Comparison of ENCODE assay signal across 8 mouse cellular contexts in the genomic region with DNA sequence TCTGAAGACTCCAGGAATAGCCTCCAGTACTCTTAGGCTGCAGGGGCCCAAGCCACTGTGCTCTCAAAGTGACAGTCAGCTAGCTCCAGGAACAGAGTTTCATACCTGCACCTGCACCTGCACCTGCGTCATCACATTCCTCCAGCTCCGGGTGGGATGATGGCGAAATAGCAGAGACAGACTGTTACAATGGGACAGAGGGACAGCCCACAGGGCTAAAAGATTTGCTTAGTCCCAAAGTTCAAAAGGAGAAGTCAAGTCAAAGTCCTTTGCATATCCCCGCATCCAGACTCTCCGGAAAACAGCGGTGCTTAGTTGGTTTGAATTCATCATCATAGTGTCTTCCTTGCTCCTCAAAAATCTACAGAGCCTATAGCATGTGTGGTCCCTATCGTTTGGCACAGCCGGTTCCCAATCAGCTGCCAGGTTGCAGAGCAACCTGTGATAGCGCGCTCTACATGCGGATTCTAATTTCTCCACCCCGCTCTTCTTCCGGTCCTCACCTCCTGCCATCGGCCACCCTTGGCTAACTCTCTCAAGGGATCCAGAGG. TPM values are rescaled to one million over a fixed set of nuclear protein-coding genes. Genes with fewer than 3 reads are reported as not detected.
DNase-seq lines count a peak whose midpoint lies in the region; ATAC-seq and TF ChIP-seq lines count a peak whose summit lies in the region.

A gene (minus strand): TSS at position 51 of the 551 bp plus-strand sequence.

- no peak for TF ChIP-seq POLR2A in liver, adult 2 months (IDR thresholded peaks at IDR 0.05; ENCODE audit: extremely low read depth, insufficient read depth, low read length)

- no peaks in the 10 kb centered on the region for H3K79me2 ChIP-seq in liver, adult 2 months (ENCODE audit: control insufficient read depth, insufficient read depth, low read length)

- no peak within 1 kb of the TSS for H3K9ac ChIP-seq in neural tube, embryonic 11.5 days (ENCODE audit: low read length)
- H3K9ac ChIP-seq in forebrain, postnatal 0 days = peak within 1 kb of the TSS; percentile 47
- H3K9ac ChIP-seq in liver, adult 2 months (ENCODE audit: low read depth, low read length) = 0 out of 2 replicates have a peak within 1 kb of the TSS, but pooled peaks have one; percentile 17
- H3K9ac ChIP-seq in stomach, embryonic 16.5 days (ENCODE audit: low read length) = no peak within 1 kb of the TSS; the same call in 1 of the 2 replicates

- no peaks in the 10 kb centered on the region for H3K36me3 ChIP-seq in neural tube, embryonic 11.5 days (ENCODE audit: control insufficient read depth, insufficient read depth, low read length)
- H3K36me3 ChIP-seq in forebrain, postnatal 0 days (ENCODE audit: insufficient read depth) = no peaks in the 10 kb centered on the region
- no peaks in the 10 kb centered on the region for H3K36me3 ChIP-seq in liver, adult 2 months (ENCODE audit: control insufficient read depth, insufficient read depth, low read length)
- no peaks in the 10 kb centered on the region for H3K36me3 ChIP-seq in stomach, embryonic 16.5 days (ENCODE audit: control insufficient read depth, insufficient read depth, low read length)

- H3K4me2 ChIP-seq in neural tube, embryonic 11.5 days (ENCODE audit: low read depth) = peak within 1 kb of the TSS; percentile 41
- peak within 1 kb of the TSS; percentile 66 for H3K4me2 ChIP-seq in forebrain, postnatal 0 days (ENCODE audit: low read depth)
- H3K4me2 ChIP-seq in stomach, embryonic 16.5 days (ENCODE audit: low read depth, low read length) = peak within 1 kb of the TSS; percentile 55

- ATAC-seq in neural tube, embryonic 11.5 days (ENCODE audit: insufficient read depth, low FRiP score, low TSS enrichment) = no peak
- ATAC-seq in forebrain, postnatal 0 days = 0 out of 2 replicates have a peak, but pooled peaks have one; percentile 16
- no peak for ATAC-seq in stomach, embryonic 16.5 days (ENCODE audit: insufficient read depth, low FRiP score)

- peaks cover 38% of the 10 kb centered on the region for H3K27me3 ChIP-seq in neural tube, embryonic 11.5 days (ENCODE audit: control insufficient read depth, insufficient read depth, low read length)
- peaks cover 46% of the 10 kb centered on the region for H3K27me3 ChIP-seq in forebrain, postnatal 0 days (ENCODE audit: insufficient read depth, low read length)
- H3K27me3 ChIP-seq in liver, adult 2 months (ENCODE audit: control insufficient read depth, insufficient read depth, low read length) = peaks cover 10% of the 10 kb centered on the region
- H3K27me3 ChIP-seq in stomach, embryonic 16.5 days (ENCODE audit: control insufficient read depth, insufficient read depth, low read length) = peaks cover 41% of the 10 kb centered on the region

- no peaks in the 10 kb centered on the region for H3K9me3 ChIP-seq in neural tube, embryonic 11.5 days (ENCODE audit: control insufficient read depth, low read length)
- H3K9me3 ChIP-seq in forebrain, postnatal 0 days (ENCODE audit: low read length) = no peaks in the 10 kb centered on the region
- H3K9me3 ChIP-seq in stomach, embryonic 16.5 days (replicated peaks; ENCODE audit: control insufficient read depth, low read length) = no peaks in the 10 kb centered on the region

- DNase-seq in neural tube, embryonic 11.5 days (ENCODE audit: low spot score) = no peak
- no peak for DNase-seq in neural tube, embryonic 10.5 days (ENCODE audit: extremely low spot score, low spot score)
- no peak for DNase-seq in forebrain, postnatal 0 days
- peak; percentile 47 for DNase-seq in liver, adult 2 months (ENCODE audit: extremely low read depth, low read depth, low spot score)
- DNase-seq in embryo, embryonic 11 days = no peak
- DNase-seq in thymus, postnatal 0 days (ENCODE audit: low spot score) = no peak
- no peak for DNase-seq in cerebellum, postnatal 36 days

- 12% methylated on average over 14 of the region's 14 CpGs for WGBS in neural tube, embryonic 11.5 days
- 10% methylated on average over 14 of the region's 14 CpGs for WGBS in forebrain, postnatal 0 days
- WGBS in liver, adult 2 months = 22% methylated on average over 14 of the region's 14 CpGs
- 18% methylated on average over 14 of the region's 14 CpGs for WGBS in stomach, embryonic 16.5 days

- H3K4me3 ChIP-seq in neural tube, embryonic 11.5 days (ENCODE audit: low read depth, low read length) = peak within 1 kb of the TSS; percentile 27
- H3K4me3 ChIP-seq in forebrain, postnatal 0 days (ENCODE audit: low read depth, low read length) = peak within 1 kb of the TSS; percentile 38
- peak within 1 kb of the TSS; percentile 58 for H3K4me3 ChIP-seq in liver, adult 2 months (ENCODE audit: insufficient read depth, low read depth, low read length)
- peak within 1 kb of the TSS; percentile 41 for H3K4me3 ChIP-seq in stomach, embryonic 16.5 days (replicated peaks; ENCODE audit: low read length)

- H3K4me1 ChIP-seq in neural tube, embryonic 11.5 days (ENCODE audit: control insufficient read depth, insufficient read depth, low read length) = 0 out of 2 replicates have a peak, but pooled peaks cover 2% of the 10 kb centered on the region
- no peaks in the 10 kb centered on the region for H3K4me1 ChIP-seq in forebrain, postnatal 0 days (ENCODE audit: insufficient read depth)
- no peaks in the 10 kb centered on the region for H3K4me1 ChIP-seq in liver, adult 2 months (ENCODE audit: control insufficient read depth, insufficient read depth, low read length)
- H3K4me1 ChIP-seq in stomach, embryonic 16.5 days (ENCODE audit: control insufficient read depth, insufficient read depth, low read length) = no peaks in the 10 kb centered on the region

- no peak within 1 kb of the TSS for H3K27ac ChIP-seq in neural tube, embryonic 11.5 days (ENCODE audit: low read depth, low read length)
- H3K27ac ChIP-seq in forebrain, postnatal 0 days (ENCODE audit: low read depth, low read length) = no peak within 1 kb of the TSS
- H3K27ac ChIP-seq in liver, adult 2 months (replicated peaks; ENCODE audit: insufficient read depth, low read depth, low read length) = no peak within 1 kb of the TSS
- H3K27ac ChIP-seq in stomach, embryonic 16.5 days (ENCODE audit: low read length) = no peak within 1 kb of the TSS

- no peak for TF ChIP-seq CTCF in forebrain, postnatal 0 days (IDR thresholded peaks at IDR 0.05; ENCODE audit: low read depth)
- TF ChIP-seq CTCF in liver, adult 2 months (IDR thresholded peaks at IDR 0.05; ENCODE audit: low read depth, low read length) = no peak

RNA-seq across cellular contexts. Expression of the gene that starts here (rescaled TPM):
- polyA plus RNA-seq in neural tube, embryonic 11.5 days (2014; fragmentation: Nextera tagmentation; extraction: Ambion mirVana) = 0.20 and 0.24 TPM in 2 replicates
- 1.5 and 2.5 TPM in 2 replicates for total RNA-seq in forebrain, postnatal 0 days (2014; rRNA removed)
- polyA plus RNA-seq in forebrain, postnatal 0 days (2015; fragmentation: Nextera tagmentation; extraction: Ambion mirVana) = 1.3 and 2.1 TPM in 2 replicates
- total RNA-seq in liver, adult 2 months (2014; rRNA removed) = 1.0 and 2.3 TPM in 2 replicates
- polyA plus RNA-seq in liver, adult 2 months (2012; rRNA removed) = 2.5 and 4.2 TPM in 2 replicates
- 0.30 and 0.46 TPM in 2 replicates for polyA plus RNA-seq in stomach, embryonic 16.5 days (2015; fragmentation: Nextera tagmentation; extraction: Ambion mirVana)
- polyA plus RNA-seq in thymus, postnatal 0 days (2015; fragmentation: Nextera tagmentation; extraction: Ambion mirVana) = 2.9 and 3.1 TPM in 2 replicates

Comparison
In these comparisons a context has a peak if more than half of its experiments do, and no peak if none do; other contexts are left out.
1. H3K9ac ChIP-seq: peak in forebrain, postnatal 0 days (single experiment) and liver, adult 2 months (single experiment); none in neural tube, embryonic 11.5 days (single experiment) and stomach, embryonic 16.5 days (single experiment).
2. Peak in every context shown above with its lines, with median percentiles within 50 percentile points of each other: H3K4me2 ChIP-seq and H3K4me3 ChIP-seq.